Mouse (Mus musculus) kidney, adult 2 months (tissue): ENCODE data around the gene Zg16.

Source experiments
- CTCF ChIP-seq: fragments of 200-500 bp; conservative IDR thresholded peaks from 2 replicates; pipeline ENCODE4 v1.5.1; 2011; ENCODE audit warnings: low read depth, mild to moderate bottlenecking, control low read depth, low read length, moderate library complexity, mixed read lengths; ENCODE audit not compliant: insufficient read depth, insufficient read length
- POLR2A ChIP-seq: fragments of 200-500 bp; IDR thresholded peaks from one replicate; pipeline ENCODE4 v1.6.1; 2011; ENCODE audit warnings: low read depth, low read length, control low read depth

DNA sequence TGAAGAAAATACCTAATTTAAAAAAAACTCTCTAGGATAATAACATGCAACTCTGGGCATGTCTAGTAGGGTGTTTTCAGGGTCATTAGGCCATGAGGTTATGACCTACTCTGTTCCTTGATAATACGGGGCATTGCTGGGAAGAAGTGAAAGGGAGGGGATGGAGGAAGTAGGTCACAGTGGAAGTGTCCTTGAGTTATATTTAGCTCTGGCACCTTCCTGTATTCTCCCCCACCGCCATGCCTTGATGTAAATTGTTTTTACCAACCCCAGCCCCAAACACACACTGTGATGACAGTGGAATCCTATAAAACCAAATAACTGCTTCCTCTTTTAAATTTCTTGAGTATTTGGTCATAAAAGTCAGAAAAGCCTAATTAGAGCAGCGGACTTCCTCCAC lies 7.1 kb downstream of the Zg16 start:
- TF ChIP-seq POLR2A (no peak), CTCF (no peak)
